Mouse (Mus musculus) right cerebral cortex, postnatal 36 days (tissue): ENCODE measurements around the gene Ppp5c.

Experiments
- DNase-seq, 2 experiments: peaks; one replicate each; pipeline ENCODE4 v3.0.0; 2022; ENCODE audit warnings: low spot score in 2 of 2, mixed read lengths in 1 of 2

Ppp5c gene

DNA sequence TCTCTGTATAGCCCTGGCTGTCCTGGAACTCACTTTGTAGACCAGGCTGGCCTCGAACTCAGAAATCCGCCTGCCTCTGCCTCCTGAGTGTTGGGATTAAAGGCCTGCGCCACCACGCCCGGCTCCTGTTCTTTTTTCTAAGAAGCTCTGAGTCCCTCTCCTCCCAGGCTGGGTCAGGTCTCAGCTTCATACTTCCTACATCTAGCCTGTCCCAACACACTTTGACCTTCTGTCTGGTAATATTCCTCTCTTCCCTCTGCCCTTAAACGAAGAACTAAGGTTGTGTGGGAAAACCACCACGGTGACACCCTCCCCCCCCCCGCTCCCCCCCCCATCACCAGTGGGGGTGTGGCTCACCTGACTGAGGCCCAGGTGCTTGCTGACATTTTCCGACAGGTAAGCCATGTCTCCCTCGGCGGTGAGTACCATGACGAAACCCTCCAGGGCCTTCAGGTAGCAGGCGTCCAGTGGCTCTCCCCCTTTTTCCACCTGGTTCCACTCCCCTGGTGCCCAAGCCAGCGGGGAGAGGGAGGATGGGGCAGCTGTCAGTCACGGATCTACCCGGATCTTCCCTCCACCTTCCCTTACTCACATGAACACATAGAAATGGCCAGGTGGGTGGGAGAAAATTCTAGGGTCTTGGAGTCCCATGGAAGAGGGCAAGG is 26.7 kb upstream of the Ppp5c start:
- DNase-seq, result no peak

DNA sequence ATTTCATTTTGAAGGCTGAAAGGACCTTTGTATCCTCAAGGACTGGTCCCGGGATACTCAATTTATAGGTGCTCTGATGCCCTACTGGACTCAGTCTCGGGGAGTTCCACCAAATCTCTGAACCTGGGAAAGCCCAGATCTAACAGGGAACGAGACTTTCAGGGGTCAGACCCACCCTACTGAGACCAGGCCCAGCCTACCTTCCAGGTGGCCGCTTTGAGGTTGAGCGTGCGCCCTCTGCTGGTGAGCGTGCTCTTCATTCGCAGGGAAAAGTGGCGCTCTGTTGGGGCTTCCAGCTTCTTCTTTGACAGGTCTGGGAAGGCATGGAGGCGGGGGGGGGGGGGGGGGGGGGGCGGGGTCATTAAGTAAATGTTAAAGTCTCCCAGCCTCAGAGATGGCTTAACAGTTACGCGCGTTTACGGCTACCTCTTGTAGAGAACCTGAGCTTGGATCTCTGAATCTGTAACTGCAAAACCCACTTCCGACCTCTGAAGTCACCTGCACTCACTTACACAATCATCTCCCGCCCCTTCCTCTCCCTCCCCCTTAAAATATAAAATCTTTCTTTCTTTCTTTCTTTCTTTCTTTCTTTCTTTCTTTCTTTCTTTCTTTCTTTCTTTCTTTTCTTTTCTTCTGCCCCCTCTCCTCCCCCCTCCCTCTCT is 23.3 kb upstream of the Ppp5c start:
- peak in 1 of 2 experiments; percentile 63 for DNase-seq

- no peak for DNase-seq
These were observed 22.8 kb upstream of the Ppp5c start for GRCm38 (mm10) chr7:17050491-17050890.

- DNase-seq, result no peak
These were observed 20.9 kb upstream of the Ppp5c start for GRCm38 (mm10) chr7:17048431-17049190.

GRCm38 (mm10) chr7:17047041-17047682 is 19.4 kb upstream of the Ppp5c start:
- DNase-seq, result no peak

- peak in 1 of 2 experiments; percentile 54 for DNase-seq
These were observed 18.0 kb upstream of the Ppp5c start for GRCm38 (mm10) chr7:17045743-17046142.

GRCm38 (mm10) chr7:17039373-17039772 is 11.6 kb upstream of the Ppp5c start:
- no peak for DNase-seq

DNA sequence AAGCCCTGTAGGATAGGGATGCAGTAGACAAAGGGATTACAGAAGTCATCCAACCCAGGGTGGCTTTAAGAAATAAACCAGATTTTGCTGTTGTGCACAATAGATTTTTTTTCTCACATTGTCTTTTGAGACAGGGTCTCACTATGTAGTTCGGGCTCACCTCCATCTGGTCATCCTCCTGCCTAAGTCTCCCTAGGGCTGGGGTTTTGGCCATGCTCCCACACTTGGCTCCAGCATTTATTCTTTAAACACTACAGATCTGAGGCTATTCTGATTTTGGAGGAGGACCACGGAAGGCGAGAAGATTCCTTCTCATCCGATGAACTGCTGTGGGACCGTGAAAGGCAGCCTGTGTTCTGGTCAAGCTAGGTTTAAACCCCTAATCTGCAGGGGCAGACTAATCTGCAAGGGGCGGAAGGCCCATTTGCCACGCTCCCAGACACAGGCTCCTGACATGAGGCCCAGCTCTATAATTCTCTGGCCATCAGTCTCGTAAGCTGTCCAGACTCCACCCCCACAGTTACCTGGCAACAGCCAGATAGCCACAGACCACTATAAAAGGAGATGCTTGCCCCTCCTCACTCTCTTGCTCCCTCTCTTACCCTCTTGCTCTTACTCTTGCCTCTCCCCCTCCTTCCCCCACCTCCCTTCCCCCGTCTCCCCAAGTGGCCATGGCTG is 10.4 kb upstream of the Ppp5c start:
- DNase-seq, result no peak

GRCm38 (mm10) chr7:17030239-17030638 is 2.5 kb upstream of the Ppp5c start:
- no peak for DNase-seq

- DNase-seq, result no peak
These were observed 1.2 kb upstream of the Ppp5c start for GRCm38 (mm10) chr7:17028923-17029322.

- peak in 1 of 2 experiments; percentile 70 for DNase-seq
These were observed 775 bp downstream of the Ppp5c start for GRCm38 (mm10) chr7:17026710-17027587.

DNA sequence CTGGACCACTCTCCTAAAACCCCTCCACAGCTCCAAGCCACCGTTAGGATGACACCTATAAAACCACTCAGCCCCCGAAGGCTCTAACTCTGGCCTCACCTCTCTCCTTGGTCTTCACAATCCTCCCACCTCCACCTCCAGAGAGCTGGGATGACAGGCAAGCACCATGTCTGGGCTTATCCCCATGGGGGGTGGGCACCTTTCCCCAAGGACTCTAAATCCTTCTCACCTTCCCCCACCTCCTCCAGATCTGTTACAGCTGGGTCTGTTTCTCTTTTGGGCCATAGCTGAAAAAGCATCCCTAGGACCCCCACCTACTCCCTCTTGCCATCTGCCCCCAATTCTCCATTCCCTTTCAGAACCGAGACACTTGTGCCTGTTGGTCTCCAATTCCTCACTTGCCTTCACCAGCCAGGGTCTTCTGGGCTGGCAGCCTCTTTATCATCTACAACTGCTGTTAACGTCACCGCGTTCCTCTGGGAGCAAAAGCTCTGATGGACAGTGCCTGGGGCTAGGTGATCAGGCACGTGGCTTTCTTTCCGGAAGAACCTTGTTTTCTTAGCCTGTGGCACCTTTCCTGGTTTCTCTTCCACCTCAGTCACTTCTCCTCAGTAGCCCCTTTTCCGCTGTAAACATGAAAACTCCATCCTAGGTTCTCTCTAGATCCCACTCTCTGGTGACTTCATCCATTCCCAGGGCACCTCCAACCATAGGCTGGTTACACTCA is 1.7 kb downstream of the Ppp5c start:
- DNase-seq, result no peak

GRCm38 (mm10) chr7:17025505-17025894 is 2.2 kb downstream of the Ppp5c start:
- no peak for DNase-seq

DNA sequence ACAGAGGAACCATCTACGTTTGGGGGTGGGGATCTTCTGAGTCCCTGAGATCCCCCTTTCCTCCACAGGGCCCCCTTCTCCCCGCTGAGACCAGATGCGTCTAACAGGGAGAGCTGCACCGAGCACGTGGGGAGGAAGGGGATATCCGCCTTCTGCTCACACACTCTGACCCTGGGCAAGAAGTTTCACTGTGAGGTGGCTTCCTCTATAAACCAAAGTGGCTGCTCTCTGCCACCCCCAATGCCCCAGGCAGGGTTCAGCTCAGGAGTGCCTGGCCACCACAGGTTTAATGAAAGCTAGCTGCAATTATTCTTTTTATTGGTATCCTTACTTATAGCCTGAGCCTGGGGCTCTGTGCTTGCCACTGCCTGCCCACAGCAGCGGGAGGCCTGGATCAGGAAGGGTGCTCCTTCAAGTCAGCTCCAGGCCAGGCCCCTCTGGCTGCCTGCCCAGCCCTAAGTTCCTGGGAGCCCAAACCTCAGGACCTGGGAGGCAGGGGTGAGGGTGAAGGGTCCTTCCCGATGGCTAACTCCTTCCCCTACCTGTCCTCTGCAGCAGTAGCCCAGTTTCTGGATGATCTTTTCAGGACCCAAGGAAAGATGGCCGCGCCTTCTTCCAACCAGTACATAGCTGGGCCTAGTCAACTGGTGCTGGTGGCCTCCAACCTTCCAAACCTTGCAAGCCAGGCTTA is 2.8 kb downstream of the Ppp5c start:
- DNase-seq, result no peak

DNA sequence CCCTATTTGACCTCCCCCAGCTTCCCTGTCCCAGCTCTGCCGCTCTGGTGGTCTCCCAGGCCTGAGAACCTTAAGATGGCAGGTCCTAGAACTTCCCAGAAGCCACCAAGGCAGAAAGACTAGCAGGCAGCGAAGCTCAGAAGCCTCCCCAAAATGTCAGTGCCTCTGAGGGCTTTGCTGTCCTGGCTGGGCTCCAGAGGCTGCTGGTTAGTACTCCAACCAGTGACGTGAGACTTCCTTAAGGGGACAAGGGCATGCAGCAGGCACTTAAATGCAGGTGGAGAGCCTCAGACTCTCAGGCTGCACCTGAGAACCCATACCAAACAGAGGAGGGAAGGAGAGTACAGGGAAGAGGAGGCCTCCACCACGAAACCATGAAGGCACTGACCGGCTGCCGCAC is 3.6 kb downstream of the Ppp5c start:
- DNase-seq, result no peak

DNA sequence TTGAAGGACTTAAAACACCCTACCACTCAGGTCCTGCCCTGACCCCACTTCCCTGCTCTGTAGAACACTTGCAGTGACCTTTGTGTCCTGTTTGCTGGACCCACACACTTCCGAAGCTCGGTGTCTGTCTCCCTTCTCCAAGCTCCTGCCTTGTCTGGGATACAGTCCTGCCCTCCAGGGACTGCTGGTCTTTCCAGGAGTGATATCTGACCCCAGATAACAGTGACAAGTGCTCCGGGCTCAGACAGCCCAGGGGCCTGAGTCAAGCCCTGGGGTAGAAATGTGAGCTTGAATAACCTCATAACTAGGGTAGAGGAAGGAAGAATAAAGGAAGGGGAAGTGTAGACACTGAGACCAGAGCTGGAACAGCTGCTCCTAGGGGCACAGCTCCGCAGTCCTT is 4.0 kb downstream of the Ppp5c start:
- DNase-seq, result no peak

DNA sequence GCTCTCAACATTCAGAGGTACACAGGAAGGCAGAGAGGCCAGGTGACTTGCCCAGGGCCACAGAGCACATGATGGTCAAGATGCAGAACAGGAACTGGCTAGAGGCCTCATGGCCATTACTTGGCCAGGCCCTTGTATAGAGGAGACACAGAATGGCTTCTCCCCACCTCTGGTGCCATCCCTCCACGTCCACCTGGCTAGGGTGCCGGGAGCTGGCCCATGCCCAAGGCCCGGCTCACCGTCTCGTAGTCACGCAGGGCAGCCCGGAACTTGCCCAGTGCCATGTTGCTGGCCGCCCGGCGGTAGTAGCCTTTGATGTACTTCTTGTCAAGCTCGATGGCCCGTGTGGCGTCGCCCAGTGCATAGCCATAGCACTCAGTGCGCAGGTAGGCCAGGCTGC is 5.5 kb downstream of the Ppp5c start:
- DNase-seq, result no peak

DNA sequence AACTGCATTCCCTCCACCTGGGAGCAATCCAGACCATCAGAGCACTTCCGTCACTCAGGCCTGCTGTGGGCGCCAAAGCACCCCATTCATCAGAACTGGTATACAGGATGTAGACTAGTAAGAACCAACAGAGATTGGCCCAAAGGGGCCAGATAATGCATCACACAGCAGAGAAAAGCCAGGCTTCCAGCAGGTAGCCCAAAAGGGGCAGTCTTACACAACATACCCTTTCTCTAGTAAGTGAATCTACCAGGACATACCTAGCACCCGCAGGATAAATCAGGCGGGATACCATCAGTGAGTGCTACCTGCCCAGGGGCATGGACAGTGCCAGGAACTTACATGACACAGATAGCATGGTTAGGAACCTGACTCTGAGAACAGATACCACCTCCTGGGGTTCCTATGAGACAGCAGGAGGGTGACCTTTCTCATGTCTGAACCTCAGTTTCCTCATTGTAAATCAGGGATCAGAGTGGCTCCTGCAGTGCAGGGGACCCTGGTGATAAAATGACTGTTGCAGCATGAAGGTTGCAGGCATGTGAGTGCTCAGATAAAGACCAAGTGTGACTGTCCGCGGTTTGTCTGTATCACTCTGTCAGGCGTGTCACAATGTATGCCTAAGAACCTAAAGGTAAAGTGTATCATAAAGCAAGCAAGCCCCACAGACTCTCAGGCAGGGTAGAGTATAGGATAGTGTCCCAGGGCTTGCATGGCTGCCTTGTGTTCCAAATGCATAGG is 8.1 kb downstream of the Ppp5c start:
- DNase-seq, result no peak

GRCm38 (mm10) chr7:17017921-17018320 is 9.8 kb downstream of the Ppp5c start:
- no peak for DNase-seq
